Mouse (Mus musculus): Measurements from ENCODE around the gene Ints4. TPM values are rescaled to one million over a fixed set of nuclear protein-coding genes. Genes with fewer than 3 reads are reported as not detected.
"Not testable (repeated sequence)": the region's sequence is repeated elsewhere in the genome, so short reads cannot be mapped to it uniquely, and the experiment has no call there.

The Ints4 gene
- 59.2 and 64.2 TPM in 2 replicates for polyA plus RNA-seq (2011; ENCODE audit: insufficient read depth, insufficient read length, low read depth, missing spikeins)

- Histone ChIP-seq H3K4me1 (ENCODE audit: control insufficient read depth, insufficient read depth, low read length) (no peaks in the 10 kb centered on the region), H3K27me3 (ENCODE audit: control insufficient read depth, insufficient read depth, low read length, poor library complexity, severe bottlenecking) (no peaks in the 10 kb centered on the region), H3K9ac (ENCODE audit: low read depth, poor library complexity, severe bottlenecking) (peak within 1 kb of the TSS; percentile 56), H3K9me3 (replicated peaks; ENCODE audit: control insufficient read depth, insufficient read depth, low read length, poor library complexity, severe bottlenecking) (no peaks in the 10 kb centered on the region), H3K27ac (ENCODE audit: insufficient read depth, low read length) (peak within 1 kb of the TSS; percentile 53; the same call in 1 of the 2 replicates), H3K4me3 (ENCODE audit: low read depth, low read length) (peak within 1 kb of the TSS; percentile 98), H3K36me3 (ENCODE audit: control insufficient read depth, insufficient read depth, low read length, poor library complexity, severe bottlenecking) (peaks cover 8% of the 10 kb centered on the region)
- no peak for TF ChIP-seq POLR2A (IDR thresholded peaks at IDR 0.05; ENCODE audit: insufficient read depth, low read length)
- peak; percentile 12 for TF ChIP-seq CTCF (IDR thresholded peaks at IDR 0.05; ENCODE audit: low read depth, low read length)
- TF ChIP-seq EP300 (IDR thresholded peaks at IDR 0.05; ENCODE audit: insufficient read depth, low read depth, low read length): 0 out of 2 replicates have a peak, but pooled peaks have one; percentile 40
These were observed at the start of gene Ints4 for GRCm38 (mm10) chr7:97480821-97481339. Gene Ints4, plus strand, starts transcription at chr7:97480956.

- H3K9me3 ChIP-seq (replicated peaks; ENCODE audit: control insufficient read depth, insufficient read depth, low read length, poor library complexity, severe bottlenecking); H3K27ac ChIP-seq (ENCODE audit: insufficient read depth, low read length); H3K9ac ChIP-seq (ENCODE audit: low read depth, poor library complexity, severe bottlenecking); H3K36me3 ChIP-seq (ENCODE audit: control insufficient read depth, insufficient read depth, low read length, poor library complexity, severe bottlenecking); H3K4me3 ChIP-seq (ENCODE audit: low read depth, low read length); H3K4me1 ChIP-seq (ENCODE audit: control insufficient read depth, insufficient read depth, low read length); H3K27me3 ChIP-seq (ENCODE audit: control insufficient read depth, insufficient read depth, low read length, poor library complexity, severe bottlenecking): not testable (repeated sequence)
These were observed 47.2 kb upstream of the Ints4 start for GRCm38 (mm10) chr7:97433517-97433916.

DNA sequence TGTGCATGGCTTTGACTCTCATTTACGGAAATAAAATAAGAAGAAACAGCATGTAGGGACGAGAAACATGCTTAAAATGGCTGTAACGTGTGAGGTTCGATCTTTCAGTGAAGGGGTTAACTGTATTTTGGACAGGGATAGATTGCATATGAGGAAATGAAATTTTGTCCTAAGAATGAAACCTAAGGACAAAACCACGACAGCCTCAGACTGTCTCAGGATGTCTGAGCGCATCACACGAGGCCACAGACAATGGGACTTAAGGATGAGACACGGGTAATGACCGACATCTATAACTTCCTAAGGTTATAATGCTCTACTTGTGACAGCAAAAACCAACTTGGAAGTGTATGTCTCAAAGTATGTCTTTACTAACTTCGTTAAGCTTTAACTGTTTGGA lies 46.2 kb upstream of the Ints4 start:
- no peaks in the 10 kb centered on the region for H3K4me1 ChIP-seq (ENCODE audit: control insufficient read depth, insufficient read depth, low read length)
- TF ChIP-seq POLR2A (IDR thresholded peaks at IDR 0.05; ENCODE audit: insufficient read depth, low read length): no peak
- no peak for TF ChIP-seq CTCF (IDR thresholded peaks at IDR 0.05; ENCODE audit: low read depth, low read length)
- no peak overlapping the region for H3K9ac ChIP-seq (ENCODE audit: low read depth, poor library complexity, severe bottlenecking)
- no peaks in the 10 kb centered on the region for H3K9me3 ChIP-seq (replicated peaks; ENCODE audit: control insufficient read depth, insufficient read depth, low read length, poor library complexity, severe bottlenecking)
- no peaks in the 10 kb centered on the region for H3K36me3 ChIP-seq (ENCODE audit: control insufficient read depth, insufficient read depth, low read length, poor library complexity, severe bottlenecking)
- H3K27me3 ChIP-seq (ENCODE audit: control insufficient read depth, insufficient read depth, low read length, poor library complexity, severe bottlenecking): no peaks in the 10 kb centered on the region
- H3K27ac ChIP-seq (ENCODE audit: insufficient read depth, low read length): no peak overlapping the region
- H3K4me3 ChIP-seq (ENCODE audit: low read depth, low read length): no peak overlapping the region

GRCm38 (mm10) chr7:97438986-97439385 lies 41.8 kb upstream of the Ints4 start:
- Histone ChIP-seq H3K9me3 (replicated peaks; ENCODE audit: control insufficient read depth, insufficient read depth, low read length, poor library complexity, severe bottlenecking) (peaks cover 4% of the 10 kb centered on the region; the same call in 1 of the 2 replicates), H3K4me1 (ENCODE audit: control insufficient read depth, insufficient read depth, low read length) (no peaks in the 10 kb centered on the region), H3K27me3 (ENCODE audit: control insufficient read depth, insufficient read depth, low read length, poor library complexity, severe bottlenecking) (no peaks in the 10 kb centered on the region), H3K27ac (ENCODE audit: insufficient read depth, low read length) (no peak overlapping the region), H3K4me3 (ENCODE audit: low read depth, low read length) (no peak overlapping the region), H3K36me3 (ENCODE audit: control insufficient read depth, insufficient read depth, low read length, poor library complexity, severe bottlenecking) (no peaks in the 10 kb centered on the region), H3K9ac (ENCODE audit: low read depth, poor library complexity, severe bottlenecking) (no peak overlapping the region)
- TF ChIP-seq POLR2A (IDR thresholded peaks at IDR 0.05; ENCODE audit: insufficient read depth, low read length) (no peak), EP300 (IDR thresholded peaks at IDR 0.05; ENCODE audit: insufficient read depth, low read depth, low read length) (no peak), CTCF (IDR thresholded peaks at IDR 0.05; ENCODE audit: low read depth, low read length) (no peak)

- H3K27ac ChIP-seq (ENCODE audit: insufficient read depth, low read length): no peak overlapping the region
- TF ChIP-seq CTCF (IDR thresholded peaks at IDR 0.05; ENCODE audit: low read depth, low read length) (no peak), POLR2A (IDR thresholded peaks at IDR 0.05; ENCODE audit: insufficient read depth, low read length) (no peak), EP300 (IDR thresholded peaks at IDR 0.05; ENCODE audit: insufficient read depth, low read depth, low read length) (no peak)
- H3K27me3 ChIP-seq (ENCODE audit: control insufficient read depth, insufficient read depth, low read length, poor library complexity, severe bottlenecking): no peaks in the 10 kb centered on the region
- no peaks in the 10 kb centered on the region for H3K4me1 ChIP-seq (ENCODE audit: control insufficient read depth, insufficient read depth, low read length)
- no peak overlapping the region for H3K9ac ChIP-seq (ENCODE audit: low read depth, poor library complexity, severe bottlenecking)
- no peaks in the 10 kb centered on the region for H3K36me3 ChIP-seq (ENCODE audit: control insufficient read depth, insufficient read depth, low read length, poor library complexity, severe bottlenecking)
- H3K4me3 ChIP-seq (ENCODE audit: low read depth, low read length): no peak overlapping the region
- peaks cover 2% of the 10 kb centered on the region; the same call in 1 of the 2 replicates for H3K9me3 ChIP-seq (replicated peaks; ENCODE audit: control insufficient read depth, insufficient read depth, low read length, poor library complexity, severe bottlenecking)
These were observed 34.4 kb upstream of the Ints4 start for GRCm38 (mm10) chr7:97446171-97446925.

- no peak overlapping the region for H3K4me3 ChIP-seq (ENCODE audit: low read depth, low read length)
- H3K27me3 ChIP-seq (ENCODE audit: control insufficient read depth, insufficient read depth, low read length, poor library complexity, severe bottlenecking): no peaks in the 10 kb centered on the region
- H3K9me3 ChIP-seq (replicated peaks; ENCODE audit: control insufficient read depth, insufficient read depth, low read length, poor library complexity, severe bottlenecking): no peaks in the 10 kb centered on the region
- no peak overlapping the region for H3K27ac ChIP-seq (ENCODE audit: insufficient read depth, low read length)
- TF ChIP-seq POLR2A (IDR thresholded peaks at IDR 0.05; ENCODE audit: insufficient read depth, low read length) (no peak), EP300 (IDR thresholded peaks at IDR 0.05; ENCODE audit: insufficient read depth, low read depth, low read length) (no peak), CTCF (IDR thresholded peaks at IDR 0.05; ENCODE audit: low read depth, low read length) (no peak)
- no peak overlapping the region for H3K9ac ChIP-seq (ENCODE audit: low read depth, poor library complexity, severe bottlenecking)
- H3K4me1 ChIP-seq (ENCODE audit: control insufficient read depth, insufficient read depth, low read length): no peaks in the 10 kb centered on the region
- no peaks in the 10 kb centered on the region for H3K36me3 ChIP-seq (ENCODE audit: control insufficient read depth, insufficient read depth, low read length, poor library complexity, severe bottlenecking)
These were observed 33.7 kb upstream of the Ints4 start for GRCm38 (mm10) chr7:97447050-97447531.

GRCm38 (mm10) chr7:97451023-97451422 lies 29.7 kb upstream of the Ints4 start, which contains the start of gene Kctd14:
Gene Kctd14, plus strand, starts transcription at chr7:97451323.
- not testable (repeated sequence) for H3K4me1 ChIP-seq (ENCODE audit: control insufficient read depth, insufficient read depth, low read length); H3K4me3 ChIP-seq (ENCODE audit: low read depth, low read length); H3K27me3 ChIP-seq (ENCODE audit: control insufficient read depth, insufficient read depth, low read length, poor library complexity, severe bottlenecking); H3K9me3 ChIP-seq (replicated peaks; ENCODE audit: control insufficient read depth, insufficient read depth, low read length, poor library complexity, severe bottlenecking); H3K9ac ChIP-seq (ENCODE audit: low read depth, poor library complexity, severe bottlenecking); H3K27ac ChIP-seq (ENCODE audit: insufficient read depth, low read length); H3K36me3 ChIP-seq (ENCODE audit: control insufficient read depth, insufficient read depth, low read length, poor library complexity, severe bottlenecking)

All from ES-Bruce4 (cell line).